Mouse (Mus musculus) heart, adult 10 weeks (tissue): ENCODE data around the gene Vmn1r185. TPM values are rescaled to one million over a fixed set of nuclear protein-coding genes. Genes with fewer than 3 reads are reported as not detected.

Experiments used
- polyA plus RNA-seq: library from polyadenylated mRNA; stranded (reverse); fragments of 350-450 nt; fragmentation: Illumina TruSeq; extraction: RNeasy Lipid Tissue Mini Kit (QIAGEN cat#74804); gene quantifications from one replicate; pipeline ENCODE4 v1.2.3, GENCODE M21; 2014; ENCODE audit warnings: low read depth, low replicate concordance

Gene Vmn1r185
- polyA plus RNA-seq: not detected

GRCm38 (mm10) chr7:26618364-26618763 is at the start of gene Vmn1r185:
Gene Vmn1r185 (minus strand): TSS chr7:26618464.

Other genes starting within 250 kb of the Vmn1r185 start
- not detected for gene Nlrp9c, start 214.8 kb downstream of the Vmn1r185 start, polyA plus RNA-seq
- gene Nlrp4a, start 183.4 kb downstream of the Vmn1r185 start, polyA plus RNA-seq: not detected
- gene Nlrp9a, start 83.4 kb downstream of the Vmn1r185 start, polyA plus RNA-seq: not detected
- gene Cyp2b23, start 68.0 kb upstream of the Vmn1r185 start, polyA plus RNA-seq: not detected
- not detected for gene Cyp2b19, start 138.7 kb upstream of the Vmn1r185 start, polyA plus RNA-seq
- gene Cyp2g1, start 190.4 kb upstream of the Vmn1r185 start, polyA plus RNA-seq: not detected
- gene Cyp2a5, start 216.8 kb upstream of the Vmn1r185 start, polyA plus RNA-seq: 0.29 TPM